Mouse (Mus musculus): ENCODE data around the gene Rab20.

Rab20 gene

GRCm38 (mm10) chr8:11452152-11452551 is 26.4 kb downstream of the Rab20 start:
- DNase-seq: no peak

GRCm38 (mm10) chr8:11450184-11451113 is 28.1 kb downstream of the Rab20 start:
- peak; percentile 78 for DNase-seq

- no peak for DNase-seq
Observed at GRCm38 (mm10) chr8:11447910-11448570, 30.5 kb downstream of the Rab20 start.

GRCm38 (mm10) chr8:11445790-11446189 is 32.7 kb downstream of the Rab20 start:
- no peak for DNase-seq

- DNase-seq: no peak
Observed at GRCm38 (mm10) chr8:11444216-11444615, 34.3 kb downstream of the Rab20 start.

GRCm38 (mm10) chr8:11443611-11444010 is 34.9 kb downstream of the Rab20 start:
- no peak for DNase-seq

- no peak for DNase-seq
Observed at GRCm38 (mm10) chr8:11441291-11441690, 37.2 kb downstream of the Rab20 start.

GRCm38 (mm10) chr8:11437862-11438261 is 40.6 kb downstream of the Rab20 start:
- DNase-seq: no peak

- DNase-seq: no peak
Observed at GRCm38 (mm10) chr8:11430688-11431087, 47.8 kb downstream of the Rab20 start.

- no peak for DNase-seq
Observed at GRCm38 (mm10) chr8:11423091-11423490, 55.4 kb downstream of the Rab20 start.

GRCm38 (mm10) chr8:11421968-11422367 is 56.5 kb downstream of the Rab20 start:
- DNase-seq: no peak

GRCm38 (mm10) chr8:11421105-11421504 is 57.4 kb downstream of the Rab20 start:
- peak; percentile 60 for DNase-seq

- peak; percentile 70 for DNase-seq
Observed at GRCm38 (mm10) chr8:11419645-11420044, 58.9 kb downstream of the Rab20 start.

- no peak for DNase-seq
Observed at GRCm38 (mm10) chr8:11419232-11419631, 59.3 kb downstream of the Rab20 start.

GRCm38 (mm10) chr8:11417762-11418161 is 60.7 kb downstream of the Rab20 start:
- no peak for DNase-seq

GRCm38 (mm10) chr8:11415089-11415488 is 63.4 kb downstream of the Rab20 start:
- no peak for DNase-seq

GRCm38 (mm10) chr8:11414304-11414703 is 64.2 kb downstream of the Rab20 start:
- DNase-seq: no peak

GRCm38 (mm10) chr8:11412450-11412849 is 66.1 kb downstream of the Rab20 start:
- DNase-seq: no peak

GRCm38 (mm10) chr8:11411504-11412124 is 66.9 kb downstream of the Rab20 start:
- no peak for DNase-seq

- peak; percentile 83 for DNase-seq
Observed at GRCm38 (mm10) chr8:11405722-11406481, 72.6 kb downstream of the Rab20 start.

GRCm38 (mm10) chr8:11404614-11405013 is 73.9 kb downstream of the Rab20 start:
- no peak for DNase-seq

GRCm38 (mm10) chr8:11403813-11404212 is 74.7 kb downstream of the Rab20 start:
- no peak for DNase-seq
